Mouse (Mus musculus) right cerebral cortex, postnatal 36 days (tissue): ENCODE data around the gene Napb.
A peak's percentile ranks its signal among the peaks of the same experiment; 100 is the strongest.
"Not testable (repeated sequence)": the region's sequence is repeated elsewhere in the genome, so short reads cannot be mapped to it uniquely, and the experiment has no call there.

ENCODE experiments used
- DNase-seq, 2 experiments: peaks; one replicate each; pipeline ENCODE4 v3.0.0; 2022; ENCODE audit warnings: low spot score in 2 of 2, mixed read lengths in 1 of 2

The Napb gene

DNA sequence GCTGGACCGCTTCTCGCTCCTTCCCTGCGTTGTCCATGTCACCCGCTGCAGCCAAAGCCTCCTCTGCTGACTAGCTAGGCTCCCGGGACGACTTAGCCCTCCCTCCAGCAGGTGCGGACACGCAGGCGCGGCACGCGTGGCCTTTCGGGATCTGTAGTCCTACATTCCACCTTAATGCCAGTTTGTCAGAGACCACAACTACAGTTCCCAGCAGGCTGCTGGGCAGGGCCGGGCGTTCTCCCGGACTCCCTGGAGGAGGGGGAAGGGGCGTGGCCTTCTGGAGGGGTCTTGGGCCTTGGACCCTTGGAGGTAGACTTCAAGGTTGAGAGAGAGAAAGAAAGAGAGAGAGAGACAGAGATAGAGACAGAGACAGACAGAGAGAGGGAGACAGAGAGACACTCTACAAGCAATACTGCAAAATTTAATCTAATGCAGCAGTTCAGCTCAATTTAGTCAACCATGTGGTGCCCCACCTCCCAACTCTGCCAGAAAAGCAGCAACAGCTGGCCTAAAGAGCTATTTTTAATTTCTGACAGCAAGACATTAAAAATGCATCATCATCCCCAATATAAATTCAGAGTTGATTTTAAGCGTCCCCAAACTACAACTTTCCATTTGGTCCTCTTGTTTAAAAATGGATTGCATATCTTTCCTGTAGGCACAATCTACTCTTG lies at the start of gene Napb:
Napb (minus strand) TSS at position 141 of the 674 bp plus-strand sequence.
- DNase-seq, result peak; percentile 95 to 97

DNA sequence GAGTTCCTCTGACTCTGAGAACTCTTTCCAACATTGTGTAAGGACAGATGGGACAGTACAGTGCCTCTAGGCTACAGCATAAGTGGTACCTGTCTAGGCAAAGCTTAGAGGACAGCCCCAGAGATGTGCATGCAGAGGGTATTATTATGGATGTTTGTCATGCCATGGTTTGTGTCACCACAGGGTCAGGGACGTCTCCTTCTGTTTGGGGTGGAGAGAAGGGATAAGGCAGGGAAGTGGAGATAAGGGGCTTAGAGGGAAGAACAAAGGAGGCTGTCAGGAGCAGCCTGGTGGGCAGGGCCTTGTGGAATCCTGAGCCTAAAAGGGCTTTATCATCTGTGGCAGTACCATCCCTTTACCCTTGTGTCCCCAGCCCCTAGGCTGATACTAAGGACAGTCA lies 49.4 kb upstream of the Napb start, which contains the start of gene 8030411F24Rik:
8030411F24Rik (plus strand) TSS at position 301 of the 400 bp plus-strand sequence.
- no peak for DNase-seq

DNA sequence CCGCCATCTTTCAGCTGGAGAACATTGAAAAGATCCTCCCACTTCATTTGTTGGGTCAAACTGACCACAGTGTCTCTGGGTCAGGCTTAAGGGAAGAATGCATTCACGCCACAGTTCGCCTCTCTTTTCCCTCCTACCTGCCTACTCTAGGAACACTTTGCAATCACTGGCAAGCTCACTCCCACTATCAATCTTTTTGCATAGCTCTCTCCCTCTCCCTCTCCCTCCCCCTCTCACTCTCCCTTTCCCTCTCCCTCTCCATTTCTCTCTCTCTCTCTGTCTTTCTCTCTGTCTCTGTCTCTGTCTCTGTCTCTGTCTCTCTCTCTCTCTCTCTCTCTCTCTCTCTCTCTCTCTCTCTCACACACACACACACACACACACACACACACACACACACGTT lies 39.1 kb upstream of the Napb start, which contains the start of gene Cst11:
Cst11 (minus strand) TSS at position 101 of the 400 bp plus-strand sequence.
- DNase-seq, result not testable (repeated sequence)

DNA sequence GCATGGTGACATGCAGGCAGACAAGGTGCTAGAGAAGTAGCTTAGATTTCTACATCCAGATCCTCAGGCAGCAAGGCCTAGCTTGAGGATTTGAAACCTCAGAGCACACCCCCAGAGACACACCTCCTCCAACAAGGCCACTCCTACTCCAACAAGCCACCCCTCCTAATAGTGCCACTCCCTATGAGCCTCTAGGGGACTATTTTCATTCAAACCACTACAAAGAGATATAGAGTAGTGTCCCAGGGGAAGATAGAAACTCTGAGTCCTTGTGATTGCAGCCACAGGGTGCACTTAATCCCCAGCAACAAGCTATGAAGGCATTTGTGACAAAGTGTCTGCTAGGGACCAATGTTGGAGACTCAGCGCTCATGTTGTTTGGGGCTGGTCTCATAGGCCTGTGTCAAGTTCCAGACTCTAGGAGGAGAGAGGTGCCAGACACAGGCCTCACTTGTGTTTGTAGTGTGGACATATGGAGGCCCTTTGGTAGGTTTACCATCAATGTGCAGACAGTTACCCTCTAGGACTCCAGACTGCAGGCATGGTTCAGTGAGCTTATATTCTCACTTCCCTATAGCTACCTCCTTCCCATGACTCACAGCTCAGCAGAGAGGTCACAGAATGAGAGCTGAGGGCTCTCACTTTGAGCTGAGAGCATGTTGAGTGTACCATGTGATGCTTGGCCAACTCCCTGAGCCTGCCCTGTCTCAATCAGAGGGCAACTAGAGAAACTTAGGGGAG lies 31.6 kb upstream of the Napb start:
- DNase-seq, result no peak

DNA sequence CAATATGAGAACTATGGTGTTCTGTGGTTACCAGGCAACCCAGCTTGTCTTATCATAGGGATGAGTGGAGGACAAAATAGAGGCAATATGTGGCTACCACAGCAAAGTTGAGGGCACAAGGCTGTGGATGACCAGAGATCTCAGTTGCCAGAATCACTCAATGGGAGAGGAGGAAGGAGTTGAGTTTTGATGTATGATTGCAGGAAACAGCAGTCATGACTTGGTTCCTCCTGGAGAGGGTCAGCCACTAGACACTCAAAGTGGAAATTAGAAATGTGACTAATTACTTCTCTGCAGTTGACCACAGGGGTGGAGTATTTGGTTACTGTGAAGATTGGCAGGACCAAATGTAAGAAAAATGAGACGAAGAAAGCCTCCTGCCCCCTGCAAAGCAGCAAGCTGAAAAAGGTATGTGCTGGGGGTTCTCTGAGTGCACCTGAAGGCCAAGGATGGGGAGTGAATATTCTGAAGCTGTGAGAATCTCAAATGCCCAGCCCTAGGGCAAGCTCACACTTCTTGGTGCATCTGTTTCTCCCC lies 22.1 kb upstream of the Napb start:
- no peak for DNase-seq

DNA sequence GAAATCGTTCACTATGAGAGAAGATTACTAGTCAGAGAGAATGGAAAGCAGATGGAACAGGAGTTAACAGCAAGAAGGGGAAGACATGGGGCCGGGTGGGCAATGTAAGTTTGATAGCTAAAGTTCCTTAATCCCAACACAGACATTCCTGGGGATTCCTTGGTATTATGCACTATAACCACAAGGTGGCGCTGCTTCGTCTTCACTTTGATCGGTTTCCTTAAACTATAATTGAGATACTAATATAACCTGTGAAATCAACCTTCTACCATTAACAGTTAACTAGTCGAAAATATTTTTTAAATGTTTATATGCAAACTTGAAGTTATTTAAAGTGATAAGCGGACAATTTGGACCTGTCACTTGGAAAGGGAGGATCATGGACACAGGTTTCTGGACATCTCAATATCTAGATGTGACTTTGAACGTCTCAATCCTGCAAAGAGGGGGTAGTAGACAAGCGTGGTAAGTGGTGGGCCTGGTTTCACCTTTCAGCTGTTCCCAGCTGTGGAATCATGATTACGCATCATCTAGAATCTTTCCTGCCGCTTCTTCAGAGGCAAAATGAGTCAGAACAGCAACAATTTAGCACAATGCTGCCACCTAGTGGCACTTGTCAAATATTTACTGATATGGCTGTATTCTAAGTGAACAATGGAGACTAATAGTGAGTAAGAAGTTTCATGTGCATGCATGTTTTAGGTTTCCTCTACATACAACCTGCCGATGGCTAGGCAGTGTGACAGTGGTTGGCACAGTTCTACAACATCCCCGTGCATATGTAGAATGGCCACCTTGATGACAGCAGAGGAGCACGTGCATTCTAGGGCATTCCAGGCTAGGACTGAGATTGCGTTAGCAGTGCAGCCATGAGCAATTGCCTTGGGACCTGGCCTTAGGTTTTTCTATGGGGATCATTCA lies 19.9 kb upstream of the Napb start:
- peak; percentile 44 to 60 for DNase-seq

DNA sequence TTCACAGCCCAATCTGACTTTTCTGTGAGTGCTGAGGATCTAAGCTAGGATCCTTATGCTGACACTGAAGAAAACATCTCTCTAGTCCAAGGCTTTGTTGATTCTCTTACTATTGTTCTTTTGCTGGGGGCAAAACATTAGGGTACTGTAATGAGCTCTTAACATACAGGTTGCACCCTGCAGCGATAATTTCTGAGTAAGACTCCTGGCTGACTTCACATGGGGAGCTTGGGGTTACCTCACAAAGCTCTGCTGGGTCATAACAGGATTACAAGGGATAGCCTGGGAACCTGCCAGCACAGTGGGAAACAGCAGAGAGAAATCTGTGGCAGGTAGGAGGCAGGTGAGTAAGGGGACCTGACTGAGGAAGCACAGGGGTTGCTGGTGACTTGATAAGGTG lies 17.8 kb upstream of the Napb start, which contains the start of gene Cstl1:
Cstl1 (plus strand) TSS at position 301 of the 400 bp plus-strand sequence.
- DNase-seq, result no peak

DNA sequence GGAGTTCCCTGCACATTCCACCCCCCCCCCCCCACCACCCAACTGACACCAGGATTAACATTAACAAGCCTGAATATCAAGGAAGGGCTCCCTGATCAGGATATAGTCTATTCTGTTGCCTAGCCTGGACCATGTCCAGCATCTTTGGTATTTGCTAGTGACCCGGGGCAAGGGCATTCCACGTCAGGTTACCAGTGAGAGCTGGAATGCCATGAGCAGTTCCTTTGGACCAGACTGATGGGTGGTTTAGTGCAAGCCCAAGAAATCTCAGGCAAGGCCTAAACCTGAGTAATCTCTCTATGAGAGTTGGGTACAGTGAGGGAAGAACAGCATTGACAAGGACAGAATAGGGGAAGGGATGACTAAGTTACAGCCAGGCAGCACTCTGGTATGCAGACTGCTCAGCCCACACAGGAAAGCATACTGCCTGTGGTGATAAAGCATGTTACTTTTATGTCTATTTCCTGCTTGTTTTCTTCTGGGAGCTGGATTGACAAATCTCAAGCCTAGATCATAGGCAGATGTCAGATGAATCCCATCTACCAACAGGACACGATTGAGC lies 11.7 kb upstream of the Napb start:
- DNase-seq, result no peak

DNA sequence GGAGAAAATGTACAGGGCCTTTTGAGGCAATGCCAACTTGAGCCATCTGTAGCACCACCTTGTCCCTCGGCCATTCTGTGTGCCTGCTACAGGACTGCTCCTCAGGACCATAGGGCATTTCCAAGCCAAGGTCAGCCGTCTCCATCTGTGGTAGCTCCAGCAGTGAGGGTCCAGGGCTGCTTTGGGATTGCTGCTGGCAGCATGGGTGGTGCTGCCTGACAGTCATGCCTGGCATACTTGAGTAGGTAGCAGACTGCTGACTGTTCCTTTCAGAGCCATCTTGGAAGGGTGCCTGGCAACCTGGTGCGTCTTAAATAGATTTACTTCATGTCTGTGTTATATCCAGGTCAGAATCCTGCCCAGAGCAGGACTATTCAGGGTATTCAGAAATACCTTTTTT lies 10.7 kb upstream of the Napb start:
- DNase-seq, result peak; percentile 35 to 65

DNA sequence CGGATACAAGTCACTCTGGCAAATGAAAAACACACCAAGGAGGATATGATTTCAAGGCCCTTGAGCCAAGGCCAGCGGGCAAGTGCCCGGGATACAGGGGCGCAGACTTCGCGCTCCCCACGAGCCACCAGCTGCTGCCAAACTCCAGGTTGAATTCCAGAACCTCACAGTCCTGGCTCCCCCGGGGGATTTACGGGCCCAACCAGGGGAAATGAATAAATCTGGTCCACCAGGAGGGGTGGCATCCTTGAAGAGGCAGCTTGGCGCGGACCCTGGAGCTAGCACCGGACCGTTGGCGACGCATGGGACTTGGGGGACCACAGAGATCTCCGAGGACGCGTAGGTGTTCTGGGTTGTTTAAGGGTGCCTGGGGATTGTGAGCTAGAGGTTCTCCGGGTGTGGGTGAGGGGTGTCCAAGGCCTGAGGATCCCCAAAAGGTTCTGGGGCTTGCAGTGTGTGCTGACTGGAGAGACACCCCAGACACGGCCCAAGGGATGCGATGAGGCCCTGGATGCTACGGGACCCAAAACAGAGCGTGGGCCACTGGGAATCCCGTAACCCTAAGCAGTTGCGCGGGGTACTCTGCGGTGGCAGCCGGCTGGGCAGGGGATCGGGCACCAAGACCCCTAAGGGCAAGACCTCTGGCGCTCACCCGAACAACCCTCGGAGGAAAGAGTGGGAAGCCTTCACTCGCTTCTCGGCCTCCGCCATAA lies 497 bp downstream of the Napb start:
- peak in 1 of 2 experiments; percentile 20 for DNase-seq

DNA sequence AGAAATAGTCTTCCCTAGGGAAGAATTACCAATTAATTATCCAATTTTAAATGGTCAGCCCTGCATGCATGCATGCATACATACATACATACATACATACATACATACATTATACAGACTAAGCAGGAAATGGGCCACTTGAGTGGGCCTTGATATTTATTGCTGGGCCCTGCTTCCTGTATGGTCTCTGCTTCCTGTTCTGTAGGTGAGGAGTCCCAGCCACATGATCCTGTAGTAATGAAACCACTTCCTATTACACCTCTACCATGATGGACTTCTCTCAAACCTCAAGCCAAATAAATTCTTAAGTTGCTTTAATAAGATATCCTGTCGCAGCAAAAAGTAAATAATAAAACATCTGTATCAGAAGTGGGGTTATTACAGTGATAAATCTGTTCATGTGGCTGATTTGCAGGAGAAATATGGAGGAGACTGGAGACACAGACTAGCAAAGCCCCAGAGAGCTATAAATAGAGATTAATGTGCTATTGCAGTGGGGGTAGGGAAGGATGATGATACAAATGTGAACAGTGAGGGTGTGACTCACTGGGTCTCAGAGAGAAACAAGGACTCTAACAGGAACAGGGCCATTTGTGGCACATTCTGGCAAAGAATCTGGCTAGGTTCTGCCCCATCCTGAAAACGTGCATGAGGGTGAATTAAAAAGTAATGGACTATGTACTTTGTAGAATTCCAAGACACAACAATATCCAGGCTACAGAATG lies 12.8 kb downstream of the Napb start:
- DNase-seq, result no peak

DNA sequence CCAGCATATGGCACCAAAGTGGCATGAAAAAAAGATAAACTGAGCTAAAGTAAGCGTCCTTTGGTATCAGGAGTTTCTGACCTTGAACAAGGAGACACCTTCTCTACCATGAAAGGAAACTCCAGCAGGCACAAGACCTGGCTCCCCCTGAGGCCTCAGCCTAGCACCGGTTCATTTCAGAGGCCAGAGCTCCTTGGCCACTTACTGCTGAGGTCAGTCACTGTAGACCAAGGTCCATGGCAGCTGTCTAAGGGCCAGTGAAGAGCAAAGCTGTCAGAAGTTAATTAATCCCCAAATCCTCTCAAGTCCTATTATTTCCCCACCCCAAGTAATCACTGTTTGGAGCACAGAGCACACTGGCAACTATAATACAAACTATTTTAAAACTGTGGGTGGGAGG lies 15.2 kb downstream of the Napb start:
- DNase-seq, result no peak

DNA sequence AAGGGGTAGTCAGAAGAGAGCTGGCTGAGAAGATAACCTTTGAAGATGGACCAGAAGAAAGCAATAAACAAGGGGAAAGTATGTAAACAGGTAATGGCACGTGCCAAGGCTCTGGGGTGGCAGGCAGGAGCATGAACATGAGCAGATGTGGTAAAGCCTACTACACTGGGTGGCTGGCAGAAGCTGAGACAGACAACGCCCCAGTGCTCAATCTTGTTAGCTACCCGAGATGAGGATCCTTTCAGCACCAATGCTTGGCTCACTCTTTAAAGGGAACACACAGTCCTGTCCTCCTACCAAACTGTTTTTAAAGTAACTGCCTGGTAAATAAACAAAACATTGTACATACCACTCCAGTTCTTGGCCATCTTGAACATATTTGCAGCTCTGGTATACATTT lies 19.9 kb downstream of the Napb start:
- no peak for DNase-seq

DNA sequence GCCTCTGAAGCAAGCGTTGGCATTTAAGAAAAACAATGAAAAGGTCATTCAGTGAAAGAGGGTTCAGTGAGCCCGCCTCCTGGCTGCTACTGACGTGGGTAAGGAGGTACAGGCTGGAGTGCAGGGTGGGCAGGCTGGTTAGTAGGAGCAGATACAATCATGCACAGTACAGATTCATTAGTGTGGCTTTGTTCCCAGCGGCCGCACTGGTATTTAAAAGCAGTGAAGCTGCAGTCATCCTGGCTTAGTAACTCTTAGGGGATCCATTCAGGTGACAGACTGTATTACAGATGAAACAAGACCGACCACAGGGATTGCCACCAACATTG lies 25.1 kb downstream of the Napb start:
- DNase-seq, result no peak

DNA sequence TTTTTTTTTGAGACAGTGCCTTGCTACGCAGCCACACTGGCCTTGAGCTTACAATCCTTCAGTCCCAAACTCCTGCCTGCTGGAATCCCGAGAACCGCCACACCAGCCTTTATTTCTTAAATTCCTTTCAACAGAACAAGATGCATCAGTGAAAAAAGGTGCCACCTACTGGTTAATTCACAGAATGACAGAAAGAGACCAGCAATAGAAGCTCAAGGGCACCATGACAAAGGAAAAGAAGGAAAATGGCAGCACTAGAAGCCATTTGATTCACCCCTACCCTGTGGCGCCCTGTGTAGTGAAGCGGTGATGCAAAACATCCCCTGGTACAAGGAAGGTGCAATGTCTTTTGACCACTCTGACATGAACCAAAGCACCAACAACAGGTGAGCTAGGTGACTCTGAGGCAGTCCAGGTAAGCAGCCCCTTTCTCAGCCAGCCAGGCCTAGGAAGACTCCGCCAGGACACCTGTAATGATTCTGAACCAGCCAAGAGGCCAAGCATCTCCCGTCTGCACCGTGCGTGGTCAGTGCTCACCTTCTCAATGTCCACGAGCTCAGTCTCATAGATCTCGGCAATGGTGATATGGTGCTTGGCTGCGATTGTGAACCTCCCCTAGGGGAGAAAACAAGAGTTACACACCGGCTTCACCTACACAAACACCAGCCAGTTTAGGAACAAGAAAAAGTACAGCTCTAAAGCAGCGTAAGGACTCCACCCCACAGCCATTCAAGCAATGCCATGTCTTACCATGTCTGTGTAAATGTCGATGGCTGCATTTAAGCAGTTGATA lies 25.7 kb downstream of the Napb start:
- DNase-seq, result no peak

DNA sequence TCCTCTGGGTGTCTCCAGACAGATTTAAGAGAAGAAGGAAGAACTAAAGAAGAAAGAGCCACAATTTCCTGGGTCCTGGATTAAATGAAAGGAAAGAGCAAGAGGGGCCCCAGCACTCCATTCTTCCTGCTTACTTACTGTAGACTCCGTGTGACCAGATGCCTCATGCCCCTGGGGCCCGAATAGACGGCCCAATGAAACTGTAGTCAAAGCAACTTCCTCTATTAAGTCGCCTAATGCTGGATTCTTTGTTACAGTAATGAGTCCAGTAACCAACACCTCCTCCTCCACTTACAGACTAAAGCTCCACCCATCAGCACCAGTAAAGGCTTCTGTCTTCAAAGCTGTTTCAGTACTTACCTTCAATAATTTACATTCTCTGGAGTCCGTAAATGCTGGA lies 33.7 kb downstream of the Napb start:
- no peak for DNase-seq

DNA sequence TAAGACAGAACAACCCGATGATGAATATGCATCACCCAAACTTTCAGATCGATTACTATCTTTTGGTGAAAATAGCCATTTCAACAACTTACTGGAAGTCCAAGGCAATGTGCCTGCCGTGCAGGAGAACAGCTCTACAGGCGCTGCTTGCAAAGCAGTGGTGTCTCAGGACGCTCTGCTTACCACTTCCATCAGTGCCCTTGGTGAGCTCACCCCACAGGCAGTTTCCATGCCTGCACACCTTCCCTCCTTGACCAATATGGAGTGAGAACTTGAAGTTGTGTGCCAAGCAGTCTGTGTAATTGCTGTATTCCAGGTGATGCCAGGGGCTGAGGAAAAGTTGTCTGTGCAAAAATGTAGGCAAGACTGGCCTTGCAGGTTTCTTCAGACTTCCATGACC lies 41.5 kb downstream of the Napb start:
- DNase-seq, result no peak

DNA sequence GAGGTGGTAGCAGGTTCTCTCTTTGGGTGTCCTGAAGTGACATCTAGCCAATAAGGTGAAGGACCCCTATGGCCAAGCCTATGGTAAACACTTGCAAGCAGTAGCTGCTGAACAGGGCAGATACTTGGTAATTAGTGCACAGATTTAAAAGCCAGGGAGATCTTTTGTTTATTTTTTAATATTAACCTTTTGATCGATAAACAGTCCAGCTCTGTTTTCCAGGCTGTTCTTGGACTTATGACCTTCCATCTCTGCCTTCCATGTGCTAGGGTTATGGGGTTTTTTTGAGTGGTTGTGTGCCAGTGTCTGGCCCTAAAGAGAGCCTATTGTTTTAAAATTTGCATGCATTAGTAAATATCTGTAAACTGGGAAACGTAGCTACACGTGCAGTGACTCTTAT lies 42.0 kb downstream of the Napb start:
- no peak for DNase-seq

DNA sequence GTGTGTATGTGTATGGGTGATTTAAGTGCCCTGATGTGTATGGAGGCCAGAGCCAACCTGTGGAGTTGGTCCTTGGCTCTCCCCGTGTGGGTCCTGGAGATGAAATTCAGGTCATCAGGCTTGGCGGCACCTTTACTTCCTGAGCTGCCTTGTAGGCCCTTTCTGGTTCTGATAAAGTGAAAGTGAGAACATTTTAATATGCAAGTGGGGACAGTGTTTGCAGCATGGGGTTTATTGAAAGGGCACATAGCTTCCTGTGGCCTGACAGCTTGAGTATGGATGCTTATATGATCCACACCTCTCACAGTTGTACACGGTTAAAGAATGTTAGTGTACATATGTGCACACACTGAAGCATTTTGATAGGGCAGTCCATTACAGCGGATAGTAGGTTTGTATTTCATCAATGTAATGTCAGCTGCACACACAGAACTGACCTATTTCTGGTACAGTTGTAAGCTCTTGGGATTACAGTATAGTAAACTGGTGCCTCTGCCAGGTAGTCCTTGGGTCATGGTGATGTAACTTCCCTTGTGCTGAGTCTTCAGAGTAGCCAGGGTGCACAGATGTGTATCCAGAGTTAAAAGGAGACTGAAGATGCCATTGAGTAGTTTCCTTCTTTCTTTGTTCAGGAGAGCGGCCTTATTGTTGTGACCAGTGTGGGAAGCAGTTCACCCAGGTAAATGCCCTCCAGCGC lies 42.7 kb downstream of the Napb start:
- DNase-seq, result no peak
